22 mouse cellular contexts compared by ENCODE assay signal in genomic region chr9:104321519-104321918, GRCm38 (mm10). TPM values are rescaled to one million over a fixed set of nuclear protein-coding genes. Genes with fewer than 3 reads are reported as not detected.
DNase-seq lines count a peak whose midpoint lies in the region; ATAC-seq lines count a peak whose summit lies in the region.
"Had no signal": no experiment of that assay in that cellular context is flagged by ENCODE, and none has a peak within 500 bp of the region (broad histone marks: within the 10 kb centered on the region; RNA-seq: fewer than 3 reads in every experiment).

No protein-coding gene starts in this region.

- DNase-seq in kidney, adult 11 months: no peak
- DNase-seq in 3T3-L1 (ENCODE audit: low read depth, low spot score) (peak; percentile 36), MN1 (ENCODE audit: low spot score) (peak; percentile 19)
- peak; percentile 59 for DNase-seq in fat pad, adult 2 months (ENCODE audit: extremely low read depth, low read depth, low spot score)
- no peak for DNase-seq in lung, postnatal 4 days
- DNase-seq in lung, postnatal 36 days: no peak
- DNase-seq: adrenal gland, postnatal 14 days; cerebellum, adult 8-10 months; cerebellum, postnatal 36 days; gastrocnemius, postnatal 36 days; heart, adult 11 months; heart, postnatal 36 days had no signal

- no peaks in the 10 kb centered on the region for H3K27me3 ChIP-seq in kidney, embryonic 14.5 days (ENCODE audit: control insufficient read depth, insufficient read depth, low read length)
- H3K27me3 ChIP-seq in forebrain, embryonic 12.5 days: no peaks in the 10 kb centered on the region
- H3K27me3 ChIP-seq: CH12.LX; heart, embryonic 13.5 days; hindbrain, embryonic 15.5 days had no signal

- no peaks in the 10 kb centered on the region for H3K9me3 ChIP-seq in kidney, embryonic 14.5 days (ENCODE audit: control insufficient read depth, low read length)
- no peaks in the 10 kb centered on the region for H3K9me3 ChIP-seq in forebrain, embryonic 12.5 days
- H3K9me3 ChIP-seq: embryonic facial prominence, embryonic 10.5 days; heart, embryonic 13.5 days; hindbrain, embryonic 15.5 days had no signal

- no peak overlapping the region for H3K4me2 ChIP-seq in kidney, embryonic 14.5 days (replicated peaks; ENCODE audit: low read depth, low read length)
- no peak overlapping the region for H3K4me2 ChIP-seq in forebrain, embryonic 12.5 days
- H3K4me2 ChIP-seq: heart, embryonic 13.5 days; hindbrain, embryonic 15.5 days had no signal

- no peaks in the 10 kb centered on the region for H3K4me1 ChIP-seq in kidney, embryonic 14.5 days (ENCODE audit: control insufficient read depth, insufficient read depth, low read length)
- H3K4me1 ChIP-seq in forebrain, embryonic 12.5 days: no peaks in the 10 kb centered on the region
- H3K4me1 ChIP-seq: heart, embryonic 13.5 days; hindbrain, embryonic 15.5 days had no signal

- no peak overlapping the region for H3K27ac ChIP-seq in kidney, embryonic 14.5 days (ENCODE audit: low read depth, low read length)
- no peak overlapping the region for H3K27ac ChIP-seq in forebrain, embryonic 12.5 days
- H3K27ac ChIP-seq: embryonic facial prominence, embryonic 10.5 days; heart, embryonic 13.5 days; hindbrain, embryonic 15.5 days had no signal

- H3K36me3 ChIP-seq in kidney, embryonic 14.5 days (ENCODE audit: control insufficient read depth, insufficient read depth, low read length): no peaks in the 10 kb centered on the region
- no peaks in the 10 kb centered on the region for H3K36me3 ChIP-seq in forebrain, embryonic 12.5 days (replicated peaks)
- H3K36me3 ChIP-seq: embryonic facial prominence, embryonic 10.5 days; heart, embryonic 13.5 days; hindbrain, embryonic 15.5 days had no signal

- no peak overlapping the region for H3K4me3 ChIP-seq in kidney, embryonic 14.5 days (ENCODE audit: low read length)
- no peak overlapping the region for H3K4me3 ChIP-seq in forebrain, embryonic 12.5 days (replicated peaks)
- H3K4me3 ChIP-seq: embryonic facial prominence, embryonic 10.5 days; erythroblast, embryonic 14.5 days; heart, embryonic 13.5 days; hindbrain, embryonic 15.5 days had no signal

- ATAC-seq in kidney, embryonic 14.5 days (ENCODE audit: low FRiP score, low TSS enrichment): 0 out of 2 replicates have a peak, but pooled peaks have one; percentile 28
- no peak for ATAC-seq in forebrain, embryonic 12.5 days (ENCODE audit: low FRiP score)
- ATAC-seq: activated CD4-positive, CD25-positive, alpha-beta regulatory T cell, adult 4 months; intestine, postnatal 0 days had no signal

- 54% methylated on average over 7 of the region's 7 CpGs for WGBS in kidney, embryonic 14.5 days
- WGBS in forebrain, embryonic 12.5 days: 76% methylated on average over 7 of the region's 7 CpGs

- no peak overlapping the region for H3K9ac ChIP-seq in kidney, embryonic 14.5 days (ENCODE audit: low read depth, low read length)
- no peak overlapping the region for H3K9ac ChIP-seq in forebrain, embryonic 12.5 days
- H3K9ac ChIP-seq: heart, embryonic 13.5 days; hindbrain, embryonic 15.5 days had no signal

RNA-seq across cellular contexts. Expression of gene Acpp, which starts 16.0 kb away (rescaled TPM):
- polyA plus RNA-seq in kidney, embryonic 14.5 days (2014; fragmentation: Nextera tagmentation; extraction: Ambion mirVana): 1.1 and 2.0 TPM in 2 replicates
- 0.09 and 0.47 TPM in 2 replicates for polyA plus RNA-seq in forebrain, embryonic 12.5 days (2016; fragmentation: Nextera tagmentation; extraction: Ambion mirVana)
- polyA plus RNA-seq: erythroblast, embryonic 14.5 days; heart, postnatal 0 days had no signal

RNA-seq across cellular contexts. Expression of gene Dnajc13, which starts 58.8 kb away (rescaled TPM):
- polyA plus RNA-seq in kidney, embryonic 14.5 days (2014; fragmentation: Nextera tagmentation; extraction: Ambion mirVana): 31.0 and 31.9 TPM in 2 replicates
- polyA plus RNA-seq in forebrain, embryonic 12.5 days (2016; fragmentation: Nextera tagmentation; extraction: Ambion mirVana): 21.7 and 26.7 TPM in 2 replicates

Comparison
In these comparisons a context has a peak if more than half of its experiments do, and no peak if none do; other contexts are left out.
1. DNase-seq: peak in 3T3-L1 (single experiment), MN1 (single experiment) and fat pad, adult 2 months (single experiment); none in kidney, adult 11 months (single experiment), lung, postnatal 4 days (0 of 2) and lung, postnatal 36 days (single experiment).